Mouse (Mus musculus): Measurements from ENCODE around the gene Shf.
"Not testable (repeated sequence)": the region's sequence is repeated elsewhere in the genome, so short reads cannot be mapped to it uniquely, and the experiment has no call there.

Gene Shf

GRCm38 (mm10) chr2:122368995-122369739 lies at the start of gene Shf:
Shf (minus strand) TSS chr2:122369162.
- peak; percentile 88 for DNase-seq (ENCODE audit: low spot score)

GRCm38 (mm10) chr2:122408928-122409327 lies 40.0 kb upstream of the Shf start:
- DNase-seq (ENCODE audit: low spot score): no peak

- DNase-seq (ENCODE audit: low spot score): no peak
These were observed 38.6 kb upstream of the Shf start for GRCm38 (mm10) chr2:122407607-122408006.

- no peak for DNase-seq (ENCODE audit: low spot score)
These were observed 27.2 kb upstream of the Shf start for GRCm38 (mm10) chr2:122396150-122396549.

- not testable (repeated sequence) for DNase-seq (ENCODE audit: low spot score)
These were observed 18.2 kb upstream of the Shf start for GRCm38 (mm10) chr2:122387135-122387534.

- no peak for DNase-seq (ENCODE audit: low spot score)
These were observed 16.1 kb upstream of the Shf start for GRCm38 (mm10) chr2:122385095-122385494.

- no peak for DNase-seq (ENCODE audit: low spot score)
These were observed 13.2 kb upstream of the Shf start for GRCm38 (mm10) chr2:122382121-122382520.

- DNase-seq (ENCODE audit: low spot score): no peak
These were observed 12.6 kb upstream of the Shf start for GRCm38 (mm10) chr2:122381329-122382103.

GRCm38 (mm10) chr2:122380768-122381311 lies 11.9 kb upstream of the Shf start:
- no peak for DNase-seq (ENCODE audit: low spot score)

- no peak for DNase-seq (ENCODE audit: low spot score)
These were observed 10.3 kb upstream of the Shf start for GRCm38 (mm10) chr2:122379292-122379650.

GRCm38 (mm10) chr2:122378421-122379291 lies 9.7 kb upstream of the Shf start:
- no peak for DNase-seq (ENCODE audit: low spot score)

- DNase-seq (ENCODE audit: low spot score): peak; percentile 74
These were observed 8.8 kb upstream of the Shf start for GRCm38 (mm10) chr2:122377751-122378246.

- peak; percentile 99 for DNase-seq (ENCODE audit: low spot score)
These were observed 8.3 kb upstream of the Shf start for GRCm38 (mm10) chr2:122377215-122377674.

GRCm38 (mm10) chr2:122376041-122376561 lies 7.1 kb upstream of the Shf start:
- no peak for DNase-seq (ENCODE audit: low spot score)

- DNase-seq (ENCODE audit: low spot score): peak; percentile 98
These were observed 6.5 kb upstream of the Shf start for GRCm38 (mm10) chr2:122375391-122375991.

GRCm38 (mm10) chr2:122374666-122375331 lies 5.8 kb upstream of the Shf start:
- DNase-seq (ENCODE audit: low spot score): no peak

- DNase-seq (ENCODE audit: low spot score): no peak
These were observed 5.0 kb upstream of the Shf start for GRCm38 (mm10) chr2:122374012-122374411.

- DNase-seq (ENCODE audit: low spot score): no peak
These were observed 3.6 kb upstream of the Shf start for GRCm38 (mm10) chr2:122372541-122372940.

GRCm38 (mm10) chr2:122372067-122372466 lies 3.1 kb upstream of the Shf start:
- no peak for DNase-seq (ENCODE audit: low spot score)

GRCm38 (mm10) chr2:122370101-122370750 lies 1.3 kb upstream of the Shf start:
- no peak for DNase-seq (ENCODE audit: low spot score)

All from layer of hippocampus, adult 11-12 months (tissue).